Mouse (Mus musculus) effector memory CD4-positive, alpha-beta T cell, adult 7 months (primary cell): Measurements from ENCODE around the gene Phka2. TPM values are rescaled to one million over a fixed set of nuclear protein-coding genes. Genes with fewer than 3 reads are reported as not detected.

Experiments used
- polyA plus RNA-seq: library from polyadenylated mRNA; unstranded; fragments of 100-300 nt; shearing (Covaris generic); gene quantifications from one replicate; pipeline ENCODE4 v1.2.1, GENCODE M21; 2017

Phka2 gene
- 14.8 TPM for polyA plus RNA-seq

DNA sequence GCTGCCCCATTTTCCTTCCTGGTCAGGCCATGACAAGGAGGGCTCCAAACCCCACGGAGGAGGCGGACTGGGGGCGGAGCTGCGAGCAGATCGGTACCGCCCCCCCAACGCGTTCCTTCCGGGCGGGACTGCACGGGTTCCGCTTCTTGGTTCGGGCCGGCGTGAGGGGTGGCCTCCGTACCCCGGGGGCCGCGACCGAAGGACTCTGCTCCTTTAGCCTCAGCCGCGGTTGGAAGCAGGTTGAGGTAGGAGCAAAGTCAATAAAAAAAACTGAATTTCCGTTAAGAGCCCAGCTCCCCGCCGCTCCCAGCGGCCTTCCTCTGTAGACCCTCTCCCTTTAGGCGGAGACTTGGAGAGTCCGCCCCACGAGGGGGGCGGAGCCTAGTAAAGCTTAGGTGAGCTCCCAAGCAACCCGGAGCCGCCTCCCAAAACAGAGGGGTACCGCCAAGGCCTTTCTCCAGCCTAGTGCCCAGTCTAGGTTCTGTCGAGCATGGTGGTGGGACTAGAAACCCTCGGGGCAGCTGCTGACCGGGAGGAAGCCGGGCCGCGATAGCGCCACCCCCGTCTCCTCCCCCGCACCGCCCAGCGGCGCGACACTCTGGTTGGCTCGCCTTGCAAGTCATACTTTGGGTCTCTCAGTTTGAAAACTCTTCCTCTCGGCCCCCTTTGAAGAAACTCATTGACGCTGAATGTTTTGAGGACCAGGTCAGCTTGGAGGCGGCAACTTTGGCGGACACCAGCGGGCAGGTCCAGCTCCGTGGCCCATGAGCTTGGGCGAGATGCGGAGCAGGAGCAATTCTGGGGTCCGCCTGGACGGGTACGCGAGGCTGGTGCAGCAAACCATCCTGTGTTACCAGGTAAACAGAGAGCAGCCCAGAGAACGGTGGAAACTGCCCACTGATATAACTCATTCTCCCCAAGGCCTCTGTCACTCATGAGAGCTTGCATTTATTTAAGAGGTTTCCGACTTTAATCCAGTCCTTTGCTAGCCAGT is at the start of gene Phka2:
Gene Phka2, plus strand, starts transcription at position 119 of the 994 bp plus-strand sequence.

Other genes starting within 250 kb of the Phka2 start
- 0.11 TPM for gene Adgrg2, start 111.5 kb upstream of the Phka2 start, polyA plus RNA-seq
- gene Ppef1, start 233.6 kb downstream of the Phka2 start, polyA plus RNA-seq, result not detected